Mouse (Mus musculus): ENCODE data around the gene Itga3. TPM values are rescaled to one million over a fixed set of nuclear protein-coding genes. Genes with fewer than 3 reads are reported as not detected.

Itga3 gene
- total and polyA plus RNA-seq, 3 experiments: not detected

GRCm38 (mm10) chr11:95006525-95007219, 69.9 kb downstream of the Itga3 start:
- peak overlapping the region; percentile 61 for H3K9ac ChIP-seq (ENCODE audit: control insufficient read depth, low read depth, low read length, poor library complexity, severe bottlenecking)
- DNase-seq (ENCODE audit: low read depth, low spot score): peak; percentile 88
- peaks cover 19% of the 10 kb centered on the region for H3K79me2 ChIP-seq (ENCODE audit: control insufficient read depth, insufficient read depth, low read length, poor library complexity)
- H3K27ac ChIP-seq (ENCODE audit: control insufficient read depth, low read depth, low read length): peak overlapping the region; percentile 72
- peak overlapping the region; percentile 31 to 45 for H3K4me3 ChIP-seq (ENCODE audit: control insufficient read depth in 1 of 2, insufficient read depth in 1 of 2, low read depth in 2 of 2, low read length in 2 of 2)
- TF ChIP-seq HCFC1 (IDR thresholded peaks at IDR 0.05; ENCODE audit: low read depth, low read length): peak; percentile 77
- TF ChIP-seq TBP (IDR thresholded peaks at IDR 0.05; ENCODE audit: low read depth, low read length): 0 out of 2 replicates have a peak, but pooled peaks have one; percentile 22
- TF ChIP-seq TCF12 (IDR thresholded peaks at IDR 0.05; ENCODE audit: low read depth, low read length): 0 out of 2 replicates have a peak, but pooled peaks have one; percentile 33
- 0 out of 2 replicates have a peak, but pooled peaks have one; percentile 6 for TF ChIP-seq ETS1 (IDR thresholded peaks at IDR 0.05; ENCODE audit: low read depth, low read length)
- TF ChIP-seq EP300 (IDR thresholded peaks at IDR 0.05; ENCODE audit: low read depth in 1 of 2, low read length in 2 of 2): no peak
- no peak for TF ChIP-seq USF2 (IDR thresholded peaks at IDR 0.05; ENCODE audit: borderline replicate concordance in 1 of 2, insufficient read depth in 1 of 2, low read depth in 1 of 2, low read length in 2 of 2)
- peak; percentile 60; the same call in 1 of the 2 replicates for TF ChIP-seq ZMIZ1 (IDR thresholded peaks at IDR 0.05; ENCODE audit: low read depth, low read length)
- no peak for TF ChIP-seq RAD21 (IDR thresholded peaks at IDR 0.05; ENCODE audit: low read depth, low read length)
- TF ChIP-seq NELFE (IDR thresholded peaks at IDR 0.05; ENCODE audit: low read depth, low read length): peak; percentile 52; the same call in 1 of the 2 replicates
- TF ChIP-seq ZC3H11A (IDR thresholded peaks at IDR 0.05; ENCODE audit: low read depth, low read length): no peak
- peak; percentile 90 for TF ChIP-seq ELF1 (IDR thresholded peaks at IDR 0.05; ENCODE audit: low read depth, low read length)
- TF ChIP-seq POLR2A (IDR thresholded peaks at IDR 0.05; ENCODE audit: control insufficient read depth in 1 of 2, insufficient read depth in 1 of 2, low read depth in 1 of 2, low read length in 2 of 2, poor library complexity in 1 of 2): peak in 1 of 2 experiments; percentile 39; a peak in 2 of 4 replicates
- TF ChIP-seq ZKSCAN1 (IDR thresholded peaks at IDR 0.05; ENCODE audit: low read depth, low read length): peak; percentile 42; the same call in 1 of the 2 replicates
- TF ChIP-seq MAZ (IDR thresholded peaks at IDR 0.05; ENCODE audit: low read depth, low read length): peak; percentile 97
- TF ChIP-seq MAFK (IDR thresholded peaks at IDR 0.05; ENCODE audit: borderline replicate concordance, low read depth, low read length): no peak
- peak; percentile 63 for TF ChIP-seq MXI1 (IDR thresholded peaks at IDR 0.05; ENCODE audit: low read depth, low read length)
- peak; percentile 98 for TF ChIP-seq POLR2AphosphoS2 (IDR thresholded peaks at IDR 0.05; ENCODE audit: low read length)
- 0 out of 2 replicates have a peak, but pooled peaks have one; percentile 49 for TF ChIP-seq POLR2AphosphoS5 (IDR thresholded peaks at IDR 0.05; ENCODE audit: borderline replicate concordance, low read depth, low read length)
- TF ChIP-seq SIN3A (IDR thresholded peaks at IDR 0.05; ENCODE audit: low read length): peak; percentile 73
- no peaks in the 10 kb centered on the region for H3K9me3 ChIP-seq (replicated peaks; ENCODE audit: insufficient read depth, low read length)
- no peaks in the 10 kb centered on the region for H3K27me3 ChIP-seq (ENCODE audit: control insufficient read depth in 1 of 2, insufficient read depth in 2 of 2, low read length in 2 of 2)
- peaks cover 5 to 38% of the 10 kb centered on the region in 2 experiments for H3K36me3 ChIP-seq (ENCODE audit: control insufficient read depth in 1 of 2, insufficient read depth in 2 of 2, low read length in 2 of 2)
- peaks cover 0 to 56% of the 10 kb centered on the region in 2 experiments; a peak in 3 of 4 replicates for H3K4me1 ChIP-seq (ENCODE audit: control insufficient read depth in 1 of 2, insufficient read depth in 2 of 2, low read length in 2 of 2)

Measured in MEL (cell line).